In genomic region chr8:120538397-120539240, GRCm38 (mm10) we compare ENCODE assay signal across 8 mouse cellular contexts. TPM values are rescaled to one million over a fixed set of nuclear protein-coding genes. Genes with fewer than 3 reads are reported as not detected.
A peak's percentile ranks its signal among the peaks of the same experiment; 100 is the strongest.
DNase-seq lines count a peak whose midpoint lies in the region; ATAC-seq and TF ChIP-seq lines count a peak whose summit lies in the region.

No protein-coding gene starts in this region.

- H3K9ac ChIP-seq in embryonic facial prominence, embryonic 13.5 days: peak overlapping the region; percentile 76
- peak overlapping the region; percentile 89 for H3K9ac ChIP-seq in heart, embryonic 12.5 days
- peak overlapping the region; percentile 62 for H3K9ac ChIP-seq in kidney, embryonic 15.5 days
- peak overlapping the region; percentile 87 for H3K9ac ChIP-seq in neural tube, embryonic 14.5 days (replicated peaks; ENCODE audit: low read depth, low read length)

- peaks cover 91% of the 10 kb centered on the region for H3K4me1 ChIP-seq in embryonic facial prominence, embryonic 13.5 days
- H3K4me1 ChIP-seq in heart, embryonic 12.5 days (replicated peaks): peaks cover 86% of the 10 kb centered on the region
- H3K4me1 ChIP-seq in kidney, embryonic 15.5 days: peaks cover 97% of the 10 kb centered on the region
- peaks cover 28% of the 10 kb centered on the region for H3K4me1 ChIP-seq in lung, adult 2 months (ENCODE audit: control insufficient read depth, insufficient read depth, low read length)
- peaks cover 75% of the 10 kb centered on the region for H3K4me1 ChIP-seq in neural tube, embryonic 14.5 days (ENCODE audit: control insufficient read depth, insufficient read depth, low read length)

- ATAC-seq in embryonic facial prominence, embryonic 13.5 days (ENCODE audit: insufficient number of reproducible peaks, insufficient read depth, low FRiP score, low TSS enrichment, low read depth): no peak
- ATAC-seq in heart, embryonic 12.5 days (ENCODE audit: insufficient number of reproducible peaks, low FRiP score): no peak
- peak; percentile 57 for ATAC-seq in kidney, embryonic 15.5 days (replicated peaks; ENCODE audit: low FRiP score)
- ATAC-seq in neural tube, embryonic 14.5 days (ENCODE audit: low read depth): peak; percentile 26

- TF ChIP-seq POLR2A in lung, adult 2 months (IDR thresholded peaks at IDR 0.05; ENCODE audit: borderline replicate concordance, extremely low read depth, low read depth, low read length): peak; percentile 11; the same call in 1 of the 2 replicates

- peak overlapping the region; percentile 59 for H3K4me3 ChIP-seq in embryonic facial prominence, embryonic 13.5 days
- peak overlapping the region; percentile 76 for H3K4me3 ChIP-seq in heart, embryonic 12.5 days
- H3K4me3 ChIP-seq in kidney, embryonic 15.5 days (replicated peaks): peak overlapping the region; percentile 66
- H3K4me3 ChIP-seq in lung, adult 2 months (replicated peaks; ENCODE audit: extremely low read depth, low read depth, low read length): peak overlapping the region; percentile 38
- H3K4me3 ChIP-seq in neural tube, embryonic 14.5 days (ENCODE audit: low read depth, low read length): peak overlapping the region; percentile 56

- H3K4me2 ChIP-seq in embryonic facial prominence, embryonic 13.5 days: peak overlapping the region; percentile 92
- H3K4me2 ChIP-seq in heart, embryonic 12.5 days: peak overlapping the region; percentile 97
- H3K4me2 ChIP-seq in kidney, embryonic 15.5 days: peak overlapping the region; percentile 99
- H3K4me2 ChIP-seq in neural tube, embryonic 14.5 days (ENCODE audit: low read depth, low read length): peak overlapping the region; percentile 99

- peaks cover 6% of the 10 kb centered on the region for H3K27me3 ChIP-seq in embryonic facial prominence, embryonic 13.5 days
- H3K27me3 ChIP-seq in heart, embryonic 12.5 days (replicated peaks): no peaks in the 10 kb centered on the region
- peaks cover 8% of the 10 kb centered on the region; the same call in 1 of the 2 replicates for H3K27me3 ChIP-seq in kidney, embryonic 15.5 days
- no peaks in the 10 kb centered on the region for H3K27me3 ChIP-seq in neural tube, embryonic 14.5 days (ENCODE audit: control insufficient read depth, insufficient read depth, low read length)

- no peaks in the 10 kb centered on the region for H3K36me3 ChIP-seq in embryonic facial prominence, embryonic 13.5 days
- H3K36me3 ChIP-seq in heart, embryonic 12.5 days: no peaks in the 10 kb centered on the region
- no peaks in the 10 kb centered on the region for H3K36me3 ChIP-seq in kidney, embryonic 15.5 days
- H3K36me3 ChIP-seq in neural tube, embryonic 14.5 days (ENCODE audit: control insufficient read depth, insufficient read depth, low read length): no peaks in the 10 kb centered on the region

- DNase-seq in B cell, adult 2 months: peak; percentile 94 to 97
- peak; percentile 81 for DNase-seq in adrenal gland, postnatal 10 days
- DNase-seq in lung, adult 2 months: peak; percentile 82
- peak; percentile 90 to 93 for DNase-seq in thymus, adult 18-20 months

- peak overlapping the region; percentile 88 for H3K27ac ChIP-seq in embryonic facial prominence, embryonic 13.5 days
- H3K27ac ChIP-seq in heart, embryonic 12.5 days (ENCODE audit: poor library complexity, severe bottlenecking): peak overlapping the region; percentile 96
- peak overlapping the region; percentile 95 for H3K27ac ChIP-seq in kidney, embryonic 15.5 days
- H3K27ac ChIP-seq in neural tube, embryonic 14.5 days (ENCODE audit: low read depth, low read length): peak overlapping the region; percentile 99

- no peak for TF ChIP-seq CTCF in lung, adult 2 months (IDR thresholded peaks at IDR 0.05; ENCODE audit: insufficient read depth, low read length)

- no peaks in the 10 kb centered on the region for H3K9me3 ChIP-seq in embryonic facial prominence, embryonic 13.5 days
- no peaks in the 10 kb centered on the region for H3K9me3 ChIP-seq in heart, embryonic 12.5 days (replicated peaks)
- H3K9me3 ChIP-seq in kidney, embryonic 15.5 days (replicated peaks): no peaks in the 10 kb centered on the region
- no peaks in the 10 kb centered on the region for H3K9me3 ChIP-seq in neural tube, embryonic 14.5 days (ENCODE audit: control insufficient read depth, low read length)

- WGBS in embryonic facial prominence, embryonic 13.5 days: 5% methylated on average over 36 of the region's 37 CpGs
- WGBS in heart, embryonic 12.5 days: 2% methylated on average over 34 of the region's 37 CpGs
- WGBS in kidney, embryonic 15.5 days: 5% methylated on average over 37 of the region's 37 CpGs
- 12% methylated on average over 37 of the region's 37 CpGs for WGBS in lung, adult 2 months
- under 1% methylated on average over 36 of the region's 37 CpGs for WGBS in neural tube, embryonic 14.5 days

RNA-seq across cellular contexts. Expression of gene Gins2, which starts 50.5 kb away (rescaled TPM):
- total RNA-seq in adrenal gland, postnatal 10 days (2021): 10 to 100 TPM; 18.6 to 19.0 TPM
- polyA plus RNA-seq in embryonic facial prominence, embryonic 13.5 days (2015; fragmentation: Nextera tagmentation; extraction: Ambion mirVana): 98.6 and 111 TPM in 2 replicates
- polyA plus RNA-seq in heart, embryonic 12.5 days (2016; fragmentation: Nextera tagmentation; extraction: Ambion mirVana): 63.4 and 66.8 TPM in 2 replicates
- 107 and 110 TPM in 2 replicates for polyA plus RNA-seq in kidney, embryonic 15.5 days (2015; fragmentation: Nextera tagmentation; extraction: Ambion mirVana)
- 4.4 and 4.5 TPM in 2 replicates for polyA plus RNA-seq in lung, adult 2 months (2012; rRNA removed)
- polyA plus RNA-seq in neural tube, embryonic 14.5 days (2014; fragmentation: Nextera tagmentation; extraction: Ambion mirVana): 10.5 and 13.1 TPM in 2 replicates

Comparison
In these comparisons a context has a peak if more than half of its experiments do, and no peak if none do; other contexts are left out.
1. ATAC-seq: peak in kidney, embryonic 15.5 days (single experiment) and neural tube, embryonic 14.5 days (single experiment); none in embryonic facial prominence, embryonic 13.5 days (single experiment) and heart, embryonic 12.5 days (single experiment).
2. Peak in every context shown above with its lines, with median percentiles within 50 percentile points of each other: DNase-seq, H3K27ac ChIP-seq, H3K4me2 ChIP-seq, H3K4me3 ChIP-seq and H3K9ac ChIP-seq.